Mouse (Mus musculus): ENCODE data around the gene Gm14151.
A peak's percentile ranks its signal among the peaks of the same experiment; 100 is the strongest.
"Not testable (repeated sequence)": the region's sequence is repeated elsewhere in the genome, so short reads cannot be mapped to it uniquely, and the experiment has no call there.

Gene Gm14151

DNA sequence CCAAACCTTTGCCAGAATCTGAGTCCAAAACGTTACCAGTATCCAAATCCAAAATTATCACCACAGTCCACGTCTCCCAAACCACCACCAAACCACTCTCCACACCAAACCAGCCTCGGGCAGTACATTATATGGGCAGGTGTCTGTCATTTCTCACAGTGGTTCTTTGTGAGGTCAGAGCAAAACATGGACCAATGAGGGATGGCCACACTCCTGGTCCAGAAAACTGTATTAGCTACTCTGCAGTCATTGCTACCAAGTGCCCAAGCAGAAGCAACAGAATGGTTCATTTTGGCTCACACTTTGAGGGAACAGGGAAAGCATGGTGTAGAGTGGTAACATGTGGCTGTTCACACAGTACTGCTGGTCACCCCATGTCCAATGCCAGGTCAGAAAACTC lies at the start of gene Gm14151:
Gene Gm14151 (minus strand): TSS at position 101 of the 400 bp plus-strand sequence.
- not testable (repeated sequence) for DNase-seq (ENCODE audit: low spot score)

DNA sequence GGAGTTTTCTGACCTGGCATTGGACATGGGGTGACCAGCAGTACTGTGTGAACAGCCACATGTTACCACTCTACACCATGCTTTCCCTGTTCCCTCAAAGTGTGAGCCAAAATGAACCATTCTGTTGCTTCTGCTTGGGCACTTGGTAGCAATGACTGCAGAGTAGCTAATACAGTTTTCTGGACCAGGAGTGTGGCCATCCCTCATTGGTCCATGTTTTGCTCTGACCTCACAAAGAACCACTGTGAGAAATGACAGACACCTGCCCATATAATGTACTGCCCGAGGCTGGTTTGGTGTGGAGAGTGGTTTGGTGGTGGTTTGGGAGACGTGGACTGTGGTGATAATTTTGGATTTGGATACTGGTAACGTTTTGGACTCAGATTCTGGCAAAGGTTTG lies 5.8 kb upstream of the Gm14151 start, which contains the start of gene Gm14147:
Gene Gm14147 (plus strand): TSS at position 301 of the 400 bp plus-strand sequence.
- not testable (repeated sequence) for DNase-seq (ENCODE audit: low spot score)

- no peak for DNase-seq (ENCODE audit: low spot score)
These were observed 35.5 kb downstream of the Gm14151 start for GRCm38 (mm10) chr2:151056637-151057036.

- no peak for DNase-seq (ENCODE audit: low spot score)
These were observed 51.7 kb downstream of the Gm14151 start for GRCm38 (mm10) chr2:151040411-151040810.

GRCm38 (mm10) chr2:151039726-151040125 lies 52.4 kb downstream of the Gm14151 start:
- no peak for DNase-seq (ENCODE audit: low spot score)

- peak; percentile 80 for DNase-seq (ENCODE audit: low spot score)
These were observed 52.9 kb downstream of the Gm14151 start, which contains the start of the genes Ninl and Nanp for GRCm38 (mm10) chr2:151039232-151039695. Gene Ninl, minus strand, starts transcription at chr2:151039382. Gene Nanp, minus strand, starts transcription at chr2:151039398.

GRCm38 (mm10) chr2:151038811-151039222 lies 53.3 kb downstream of the Gm14151 start:
- no peak for DNase-seq (ENCODE audit: low spot score)

- no peak for DNase-seq (ENCODE audit: low spot score)
These were observed 54.1 kb downstream of the Gm14151 start for GRCm38 (mm10) chr2:151037876-151038552.

GRCm38 (mm10) chr2:151037292-151037691 lies 54.9 kb downstream of the Gm14151 start:
- no peak for DNase-seq (ENCODE audit: low spot score)

All from layer of hippocampus, adult 9-10 months (tissue).